Mouse (Mus musculus): ENCODE results near the gene Gm20481. TPM values are rescaled to one million over a fixed set of nuclear protein-coding genes. Genes with fewer than 3 reads are reported as not detected.
A peak's percentile ranks its signal among the peaks of the same experiment; 100 is the strongest.
"Not testable (repeated sequence)": the region's sequence is repeated elsewhere in the genome, so short reads cannot be mapped to it uniquely, and the experiment has no call there.

The Gm20481 gene
- polyA plus RNA-seq, 1 experiment from 2014 or later = not detected

DNA sequence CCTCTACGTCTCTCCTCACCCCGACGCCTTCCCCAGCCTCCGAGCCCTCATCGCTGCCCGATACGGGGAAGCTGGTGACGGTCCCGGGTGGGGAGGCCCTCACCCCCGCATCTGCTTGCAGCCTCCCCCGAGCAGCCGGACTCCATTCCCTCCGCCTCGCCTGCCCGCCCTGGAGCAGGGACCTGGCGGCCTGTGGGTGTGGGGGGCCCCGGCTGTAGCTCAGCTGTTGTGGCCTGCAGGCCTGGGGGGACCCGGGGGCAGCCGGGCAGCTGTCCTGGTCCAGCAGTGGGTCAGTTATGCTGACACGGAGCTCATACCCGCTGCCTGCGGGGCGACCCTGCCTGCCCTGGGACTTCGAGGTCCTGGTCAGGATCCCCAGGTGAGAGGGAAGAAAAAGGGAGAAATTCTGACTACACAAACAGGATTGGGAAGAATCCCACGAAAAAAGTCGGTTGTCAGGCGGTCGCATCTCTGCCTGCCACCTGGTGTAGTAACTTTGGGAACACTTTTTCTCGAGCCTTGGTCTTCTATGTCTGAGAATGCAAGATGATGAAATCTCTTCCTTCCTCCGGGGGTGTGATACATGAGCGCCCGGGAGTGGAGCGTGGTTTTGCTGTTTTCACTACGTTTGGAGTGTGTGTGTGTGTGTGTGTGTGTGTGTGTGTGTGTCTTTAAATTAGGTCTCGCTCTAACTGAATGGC is 31.9 kb downstream of the Gm20481 start:
- peak overlapping the region; percentile 98 for H3K27ac ChIP-seq
- WGBS = under 1% methylated on average over 35 of the region's 35 CpGs
- peak; percentile 49 for DNase-seq (ENCODE audit: low spot score)
- peak overlapping the region; percentile 78 for H3K4me3 ChIP-seq (replicated peaks; ENCODE audit: low read depth, low read length)
- no peaks in the 10 kb centered on the region for H3K27me3 ChIP-seq (ENCODE audit: insufficient read depth, low read length)
- H3K9me3 ChIP-seq (replicated peaks; ENCODE audit: low read length) = no peaks in the 10 kb centered on the region
- TF ChIP-seq CTCF (IDR thresholded peaks at IDR 0.05; ENCODE audit: low read depth) = no peak
- H3K4me1 ChIP-seq (replicated peaks; ENCODE audit: insufficient read depth, low read length) = peaks cover 14% of the 10 kb centered on the region
- H3K36me3 ChIP-seq (ENCODE audit: insufficient read depth, low read length) = peaks cover 21% of the 10 kb centered on the region
- H3K9ac ChIP-seq (ENCODE audit: low read depth, low read length) = peak overlapping the region; percentile 85
- peak; percentile 22 for ATAC-seq (replicated peaks; ENCODE audit: low FRiP score, low read depth)
- H3K4me2 ChIP-seq (ENCODE audit: low read length) = peak overlapping the region; percentile 100

DNA sequence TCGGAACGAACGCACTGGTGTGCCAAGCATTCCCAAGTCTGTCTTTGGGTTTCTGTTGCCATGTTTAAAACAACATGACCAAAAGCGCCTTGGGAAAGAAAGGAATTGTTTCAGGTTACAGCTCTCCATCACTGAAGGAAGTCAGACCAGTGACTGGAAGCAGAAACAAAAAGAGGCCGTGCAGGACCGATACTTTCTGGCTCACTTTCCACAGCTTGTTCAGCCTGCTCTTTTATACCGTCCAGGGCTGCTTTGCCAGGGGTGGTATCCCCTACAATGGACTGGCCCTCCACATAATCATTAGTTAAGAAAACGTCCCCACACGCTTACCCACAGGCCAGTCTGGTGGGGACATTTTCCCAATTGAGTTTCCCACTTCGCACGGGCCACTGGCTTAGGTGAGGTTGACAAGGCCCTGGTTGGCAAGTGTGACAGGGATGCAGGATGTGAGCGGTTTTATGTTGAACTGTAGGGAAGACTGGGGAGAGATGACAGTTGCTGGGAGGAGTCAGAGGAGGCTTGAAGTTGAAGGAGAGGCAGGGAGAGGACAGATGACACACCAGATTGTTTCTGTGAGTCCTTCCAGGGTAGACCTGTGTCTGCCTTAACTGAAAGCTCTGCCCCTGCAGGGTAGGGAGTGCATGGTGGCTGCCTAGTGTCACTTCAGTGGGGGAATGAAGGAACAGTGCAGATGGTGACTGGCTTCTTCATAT is 32.6 kb downstream of the Gm20481 start:
- Histone ChIP-seq H3K9me3 (replicated peaks; ENCODE audit: low read length) (no peaks in the 10 kb centered on the region), H3K9ac (ENCODE audit: low read depth, low read length) (peak overlapping the region; percentile 85), H3K4me3 (replicated peaks; ENCODE audit: low read depth, low read length) (peak overlapping the region; percentile 78), H3K4me2 (ENCODE audit: low read length) (peak overlapping the region; percentile 100), H3K27ac (peak overlapping the region; percentile 98), H3K36me3 (ENCODE audit: insufficient read depth, low read length) (peaks cover 23% of the 10 kb centered on the region), H3K27me3 (ENCODE audit: insufficient read depth, low read length) (no peaks in the 10 kb centered on the region), H3K4me1 (replicated peaks; ENCODE audit: insufficient read depth, low read length) (peaks cover 14% of the 10 kb centered on the region)
- ATAC-seq (replicated peaks; ENCODE audit: low FRiP score, low read depth) (no peak), DNase-seq (ENCODE audit: low spot score) (peak; percentile 52)
- no peak for TF ChIP-seq CTCF (IDR thresholded peaks at IDR 0.05; ENCODE audit: low read depth)
- WGBS = 4% methylated on average over 12 of the region's 12 CpGs

DNA sequence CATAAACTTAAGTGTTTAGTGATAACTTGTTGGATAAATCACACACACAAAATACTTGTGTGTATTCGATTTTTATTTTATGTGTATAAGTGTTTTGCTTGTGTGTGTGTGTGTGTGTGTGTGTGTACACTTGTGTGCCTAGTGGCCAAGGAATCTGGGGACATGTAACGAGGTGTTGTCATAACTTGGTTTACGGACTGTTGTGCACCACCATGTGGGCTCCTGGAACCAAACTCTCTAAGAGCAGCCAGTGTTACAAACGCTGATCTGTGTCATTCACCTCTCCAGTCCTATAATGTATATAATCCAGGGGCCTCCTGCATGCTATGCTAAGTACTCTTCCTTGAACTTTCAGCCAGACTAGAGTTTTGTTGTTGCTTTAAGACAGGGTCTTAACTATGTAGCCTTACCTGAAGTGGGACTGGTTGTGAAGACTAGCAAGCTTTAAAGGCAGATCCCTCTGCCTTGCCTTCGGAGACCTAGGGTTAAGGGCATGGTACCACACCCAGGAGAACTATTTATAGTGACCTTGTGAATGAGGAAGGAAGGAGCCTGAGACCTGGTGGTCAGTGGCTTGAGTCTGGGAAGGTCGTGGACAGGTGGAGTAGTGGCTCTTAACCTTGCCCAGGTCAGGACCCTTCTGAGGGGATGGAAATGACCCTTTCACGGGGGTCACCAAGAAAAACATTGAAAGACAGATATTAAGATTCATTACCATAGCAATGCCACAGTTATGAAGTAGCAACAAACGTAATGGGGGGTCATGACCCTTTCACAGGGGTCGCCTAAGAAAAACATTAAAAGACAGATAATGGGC is 33.5 kb downstream of the Gm20481 start:
- H3K9me3 ChIP-seq (replicated peaks; ENCODE audit: low read length) = no peaks in the 10 kb centered on the region
- H3K4me2 ChIP-seq (ENCODE audit: low read length) = peak overlapping the region; percentile 100; the same call in 1 of the 2 replicates
- no peak for ATAC-seq (replicated peaks; ENCODE audit: low FRiP score, low read depth)
- H3K4me1 ChIP-seq (replicated peaks; ENCODE audit: insufficient read depth, low read length) = peaks cover 14% of the 10 kb centered on the region
- H3K36me3 ChIP-seq (ENCODE audit: insufficient read depth, low read length) = peaks cover 31% of the 10 kb centered on the region
- no peak for TF ChIP-seq CTCF (IDR thresholded peaks at IDR 0.05; ENCODE audit: low read depth)
- 0 out of 2 replicates have a peak overlapping the region, but pooled peaks have one; percentile 19 for H3K27ac ChIP-seq
- DNase-seq (ENCODE audit: low spot score) = no peak
- H3K9ac ChIP-seq (ENCODE audit: low read depth, low read length) = 0 out of 2 replicates have a peak overlapping the region, but pooled peaks have one; percentile 8
- whole genome bisulfite sequencing = 47% methylated on average over 9 of the region's 9 CpGs
- no peaks in the 10 kb centered on the region for H3K27me3 ChIP-seq (ENCODE audit: insufficient read depth, low read length)
- H3K4me3 ChIP-seq (replicated peaks; ENCODE audit: low read depth, low read length) = no peak overlapping the region

DNA sequence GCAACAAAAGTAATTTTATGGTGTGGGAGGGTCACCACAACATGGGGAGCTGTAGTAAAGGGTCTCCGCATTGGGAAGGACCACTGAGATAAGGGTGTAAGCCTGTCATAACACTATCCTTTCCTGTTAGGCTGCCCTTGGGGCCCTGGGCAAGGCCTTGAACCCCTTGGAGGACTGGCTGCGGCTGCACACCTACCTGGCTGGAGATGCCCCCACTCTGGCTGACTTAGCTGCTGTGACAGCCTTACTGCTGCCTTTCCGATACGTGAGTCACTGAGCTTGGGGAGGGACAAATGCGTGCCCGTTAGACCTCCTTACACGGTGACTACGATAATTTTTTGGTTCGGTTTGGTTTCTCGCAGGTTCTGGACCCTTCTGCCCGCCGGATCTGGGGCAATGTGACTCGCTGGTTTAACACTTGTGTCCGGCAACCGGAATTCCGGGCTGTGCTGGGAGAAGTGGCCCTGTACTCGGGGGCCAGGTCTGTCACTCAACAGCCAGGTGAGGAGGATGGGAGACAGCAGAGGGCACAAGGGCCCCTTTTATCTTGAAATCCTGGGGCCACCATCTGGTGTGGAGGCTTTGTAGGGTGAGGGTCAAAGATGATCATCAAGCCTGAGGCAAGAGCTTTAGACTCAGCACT is 34.5 kb downstream of the Gm20481 start:
- no peaks in the 10 kb centered on the region for H3K27me3 ChIP-seq (ENCODE audit: insufficient read depth, low read length)
- no peak overlapping the region for H3K27ac ChIP-seq
- DNase-seq (ENCODE audit: low spot score) (no peak), ATAC-seq (replicated peaks; ENCODE audit: low FRiP score, low read depth) (no peak)
- WGBS = 95% methylated on average over 17 of the region's 17 CpGs
- H3K4me1 ChIP-seq (replicated peaks; ENCODE audit: insufficient read depth, low read length) = peaks cover 10% of the 10 kb centered on the region
- H3K4me2 ChIP-seq (ENCODE audit: low read length) = no peak overlapping the region
- no peak overlapping the region for H3K9ac ChIP-seq (ENCODE audit: low read depth, low read length)
- no peaks in the 10 kb centered on the region for H3K9me3 ChIP-seq (replicated peaks; ENCODE audit: low read length)
- H3K4me3 ChIP-seq (replicated peaks; ENCODE audit: low read depth, low read length) = no peak overlapping the region
- no peak for TF ChIP-seq CTCF (IDR thresholded peaks at IDR 0.05; ENCODE audit: low read depth)
- H3K36me3 ChIP-seq (ENCODE audit: insufficient read depth, low read length) = peaks cover 34% of the 10 kb centered on the region

DNA sequence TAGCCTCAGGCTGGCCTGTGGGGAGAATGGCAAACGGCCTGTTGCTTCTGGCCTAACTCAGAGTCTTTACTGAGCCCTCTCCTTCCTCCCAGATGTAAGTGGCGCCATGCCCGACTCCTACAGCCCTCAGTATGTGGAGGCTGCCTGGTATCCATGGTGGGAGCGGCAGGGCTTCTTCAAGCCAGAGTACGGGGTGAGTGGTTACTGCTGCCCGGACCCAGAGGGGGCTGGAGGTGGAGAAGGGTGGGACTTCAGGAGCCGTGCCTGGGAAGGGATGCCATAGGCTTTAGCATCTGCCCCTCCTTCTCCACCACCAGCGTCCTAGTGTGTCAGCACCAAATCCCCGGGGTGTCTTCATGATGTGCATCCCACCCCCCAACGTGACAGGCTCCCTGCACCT is 35.4 kb downstream of the Gm20481 start:
- Histone ChIP-seq H3K36me3 (ENCODE audit: insufficient read depth, low read length) (peaks cover 34% of the 10 kb centered on the region), H3K27ac (no peak overlapping the region), H3K4me2 (ENCODE audit: low read length) (no peak overlapping the region), H3K9me3 (replicated peaks; ENCODE audit: low read length) (no peaks in the 10 kb centered on the region), H3K9ac (ENCODE audit: low read depth, low read length) (no peak overlapping the region), H3K4me1 (replicated peaks; ENCODE audit: insufficient read depth, low read length) (peaks cover 7% of the 10 kb centered on the region), H3K27me3 (ENCODE audit: insufficient read depth, low read length) (no peaks in the 10 kb centered on the region), H3K4me3 (replicated peaks; ENCODE audit: low read depth, low read length) (no peak overlapping the region)
- no peak for TF ChIP-seq CTCF (IDR thresholded peaks at IDR 0.05; ENCODE audit: low read depth)
- 89% methylated on average over 10 of the region's 10 CpGs for WGBS
- DNase-seq (ENCODE audit: low spot score) (no peak), ATAC-seq (replicated peaks; ENCODE audit: low FRiP score, low read depth) (no peak)

DNA sequence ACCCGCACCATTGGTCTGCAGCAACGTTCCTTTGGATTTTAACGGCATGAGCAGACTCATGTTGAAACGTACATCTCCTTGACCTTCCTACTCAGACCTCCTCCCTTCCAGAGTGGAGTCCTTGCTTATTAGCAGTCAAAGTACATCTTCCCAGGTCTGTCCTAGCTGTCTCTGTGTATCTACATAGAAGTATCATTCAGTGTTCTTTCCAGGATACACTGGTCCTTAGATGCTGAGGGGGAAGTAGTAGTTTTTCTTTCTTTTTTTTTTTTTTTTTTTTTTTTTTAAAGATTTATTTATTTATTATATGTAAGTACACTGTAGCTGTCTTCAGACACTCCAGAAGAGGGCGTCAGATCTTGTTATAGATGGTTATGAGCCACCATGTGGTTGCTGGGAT is 36.2 kb downstream of the Gm20481 start:
- H3K4me2 ChIP-seq (ENCODE audit: low read length); H3K27me3 ChIP-seq (ENCODE audit: insufficient read depth, low read length); H3K4me3 ChIP-seq (replicated peaks; ENCODE audit: low read depth, low read length); H3K9me3 ChIP-seq (replicated peaks; ENCODE audit: low read length); DNase-seq (ENCODE audit: low spot score); H3K27ac ChIP-seq; H3K9ac ChIP-seq (ENCODE audit: low read depth, low read length); H3K4me1 ChIP-seq (replicated peaks; ENCODE audit: insufficient read depth, low read length); ATAC-seq (replicated peaks; ENCODE audit: low FRiP score, low read depth): not testable (repeated sequence)
- H3K36me3 ChIP-seq (ENCODE audit: insufficient read depth, low read length) = peaks cover 41% of the 10 kb centered on the region
- WGBS = 93% methylated on average over 4 of the region's 5 CpGs

All from kidney, postnatal 0 days (tissue).